Mouse (Mus musculus) kidney, adult 9 months (tissue): ENCODE measurements around the gene Fat1.
"Not testable (repeated sequence)": the region's sequence is repeated elsewhere in the genome, so short reads cannot be mapped to it uniquely, and the experiment has no call there.

Source experiments
- DNase-seq: peaks from one replicate; pipeline ENCODE4 v3.0.0; 2022

Gene Fat1

GRCm38 (mm10) chr8:45010685-45011084, 75.4 kb downstream of the Fat1 start:
- peak; percentile 72 for DNase-seq

GRCm38 (mm10) chr8:45011774-45012173, 76.5 kb downstream of the Fat1 start:
- DNase-seq: peak; percentile 38

GRCm38 (mm10) chr8:45013852-45014251, 78.6 kb downstream of the Fat1 start:
- no peak for DNase-seq

- no peak for DNase-seq
These were observed 79.3 kb downstream of the Fat1 start for GRCm38 (mm10) chr8:45014498-45015067.

- DNase-seq: peak; percentile 35
These were observed 80.6 kb downstream of the Fat1 start for GRCm38 (mm10) chr8:45015876-45016275.

GRCm38 (mm10) chr8:45019241-45019640, 84.0 kb downstream of the Fat1 start:
- DNase-seq: no peak

- no peak for DNase-seq
These were observed 85.9 kb downstream of the Fat1 start for GRCm38 (mm10) chr8:45021171-45021570.

GRCm38 (mm10) chr8:45021911-45022665, 86.8 kb downstream of the Fat1 start:
- DNase-seq: no peak

- DNase-seq: no peak
These were observed 92.8 kb downstream of the Fat1 start for GRCm38 (mm10) chr8:45028081-45028497.

GRCm38 (mm10) chr8:45038350-45038749, 103.1 kb downstream of the Fat1 start:
- no peak for DNase-seq

- DNase-seq: no peak
These were observed 108.9 kb downstream of the Fat1 start for GRCm38 (mm10) chr8:45044160-45044559.

- no peak for DNase-seq
These were observed 115.2 kb downstream of the Fat1 start for GRCm38 (mm10) chr8:45050451-45050850.

GRCm38 (mm10) chr8:45051236-45051635, 116.0 kb downstream of the Fat1 start:
- DNase-seq: no peak

GRCm38 (mm10) chr8:45052205-45052604, 117.0 kb downstream of the Fat1 start:
- peak; percentile 5 for DNase-seq

- DNase-seq: no peak
These were observed 117.4 kb downstream of the Fat1 start for GRCm38 (mm10) chr8:45052618-45053017.

GRCm38 (mm10) chr8:45055500-45055899, 120.3 kb downstream of the Fat1 start:
- no peak for DNase-seq

GRCm38 (mm10) chr8:45056810-45057209, 121.6 kb downstream of the Fat1 start:
- DNase-seq: no peak

GRCm38 (mm10) chr8:45060083-45060482, 124.8 kb downstream of the Fat1 start:
- no peak for DNase-seq

- no peak for DNase-seq
These were observed 127.1 kb downstream of the Fat1 start for GRCm38 (mm10) chr8:45062311-45062710.

- DNase-seq: no peak
These were observed 128.0 kb downstream of the Fat1 start for GRCm38 (mm10) chr8:45062982-45063924.

GRCm38 (mm10) chr8:45064197-45064869, 129.1 kb downstream of the Fat1 start:
- DNase-seq: no peak

- not testable (repeated sequence) for DNase-seq
These were observed 130.1 kb downstream of the Fat1 start for GRCm38 (mm10) chr8:45065391-45065790.
